Mouse (Mus musculus) stomach, embryonic 14.5 days (tissue): ENCODE data around the gene Tuba3b. TPM values are rescaled to one million over a fixed set of nuclear protein-coding genes. Genes with fewer than 3 reads are reported as not detected.

Experiments used
- ATAC-seq: fragments of 200-750 bp; cut with Nextera tagmentation; 2 replicates; pipeline ENCODE4 v1.8.0; 2017; ENCODE audit warnings: low read depth, moderate TSS enrichment; ENCODE audit not compliant: insufficient number of reproducible peaks, insufficient read depth, low FRiP score
- H3K27ac ChIP-seq: fragments of 300-500 bp; sonication (generic); 2 replicates; pipeline ENCODE4 v1.5.1; 2014; ENCODE audit warnings: mild to moderate bottlenecking, low read length, moderate library complexity, mixed read lengths
- H3K27me3 ChIP-seq: fragments of 300-500 bp; sonication (generic); 2 replicates; pipeline ENCODE4 v1.6.1; 2014; ENCODE audit warnings: low read length, control low read depth, mixed read lengths; ENCODE audit not compliant: control insufficient read depth, insufficient read depth
- H3K36me3 ChIP-seq: fragments of 300-500 bp; sonication (generic); 2 replicates; pipeline ENCODE4 v1.6.1; 2014; ENCODE audit warnings: mild to moderate bottlenecking, control low read depth, low read length, moderate library complexity, mixed read lengths; ENCODE audit not compliant: control insufficient read depth, insufficient read depth
- H3K4me1 ChIP-seq: fragments of 300-500 bp; sonication (generic); 2 replicates; pipeline ENCODE4 v1.6.1; 2014; ENCODE audit warnings: low read length, control low read depth, mixed read lengths; ENCODE audit not compliant: control insufficient read depth, insufficient read depth
- H3K4me2 ChIP-seq: fragments of 300-500 bp; sonication (generic); replicated peaks from 2 replicates; pipeline ENCODE4 v1.6.1; 2014; ENCODE audit warnings: low read depth, low read length, control low read depth
- H3K4me3 ChIP-seq: fragments of 300-500 bp; sonication (generic); 2 replicates; pipeline ENCODE4 v1.5.1; 2014; ENCODE audit warnings: low read depth, low read length, control low read depth
- H3K9ac ChIP-seq: fragments of 300-500 bp; sonication (generic); replicated peaks from 2 replicates; pipeline ENCODE4 v1.6.1; 2014; ENCODE audit warnings: low read depth, mild to moderate bottlenecking, control low read depth, low read length, moderate library complexity, mixed read lengths
- H3K9me3 ChIP-seq: fragments of 300-500 bp; sonication (generic); 2 replicates; pipeline ENCODE4 v1.6.1; 2016; ENCODE audit warnings: low read depth, low read length, control low read depth; ENCODE audit not compliant: control insufficient read depth
- WGBS: fragments of 180-500 bp; shearing (Covaris S2); extraction: QIAGEN DNeasy Blood & Tissue Kit; methylation state at CpG from one replicate; pipeline ENCODE4 v1.1.7; 2014; 5-methylcytosine and 5-hydroxymethylcytosine counted together
- polyA plus RNA-seq: library from polyadenylated mRNA; unstranded; fragments of >200 nt; fragmentation: Nextera tagmentation; extraction: Ambion mirVana; gene quantifications from 2 replicates; pipeline ENCODE4 v1.2.1, GENCODE M21; 2014

Gene Tuba3b
- polyA plus RNA-seq, 1 experiment from 2014 or later: not detected

DNA sequence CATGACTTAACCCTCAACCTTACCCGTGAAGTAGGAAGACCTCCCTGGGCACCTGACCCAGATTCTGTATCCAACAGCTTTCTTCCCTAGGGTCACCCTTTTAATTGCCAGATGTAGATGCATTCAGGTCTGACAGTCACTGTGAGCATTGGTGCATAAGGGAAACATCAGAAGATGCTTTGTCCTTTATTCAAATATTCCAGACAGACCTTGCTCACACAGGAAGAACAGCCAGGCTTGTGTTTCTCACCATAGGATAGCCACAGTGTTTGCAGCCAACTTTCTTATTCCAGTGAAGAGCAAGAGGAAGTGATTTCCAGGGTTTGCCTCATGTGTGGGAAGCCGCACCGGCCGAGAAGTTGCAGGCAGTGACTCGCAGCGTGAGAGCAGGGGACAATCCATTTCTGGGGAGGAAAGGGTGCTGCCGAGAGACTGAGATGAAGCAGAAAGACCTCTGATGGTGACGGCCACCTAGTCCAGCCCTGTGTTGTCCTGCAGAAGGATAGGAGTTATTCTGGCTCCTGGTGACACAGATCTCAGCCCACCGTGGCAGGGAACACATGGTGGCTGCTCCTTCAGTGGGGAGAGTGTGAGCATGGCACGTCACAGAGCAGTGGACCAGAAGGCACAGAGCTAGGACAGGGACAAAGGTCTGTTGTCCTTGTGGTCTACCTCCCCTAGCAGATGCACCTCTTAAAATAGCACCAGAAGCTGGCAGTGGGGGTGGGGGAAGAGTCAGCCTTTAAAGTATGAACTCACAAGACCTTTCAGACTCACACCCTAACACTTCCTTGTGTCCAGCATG is 34.0 kb upstream of the Tuba3b start:
- Histone ChIP-seq H3K9me3 (no peaks in the 10 kb centered on the region), H3K4me3 (no peak overlapping the region), H3K27ac (no peak overlapping the region), H3K9ac (no peak overlapping the region), H3K4me1 (0 out of 2 replicates have a peak, but pooled peaks cover 2% of the 10 kb centered on the region), H3K4me2 (no peak overlapping the region), H3K36me3 (no peaks in the 10 kb centered on the region), H3K27me3 (no peaks in the 10 kb centered on the region)
- 73% methylated on average over 10 of the region's 10 CpGs for WGBS
- no peak for ATAC-seq

DNA sequence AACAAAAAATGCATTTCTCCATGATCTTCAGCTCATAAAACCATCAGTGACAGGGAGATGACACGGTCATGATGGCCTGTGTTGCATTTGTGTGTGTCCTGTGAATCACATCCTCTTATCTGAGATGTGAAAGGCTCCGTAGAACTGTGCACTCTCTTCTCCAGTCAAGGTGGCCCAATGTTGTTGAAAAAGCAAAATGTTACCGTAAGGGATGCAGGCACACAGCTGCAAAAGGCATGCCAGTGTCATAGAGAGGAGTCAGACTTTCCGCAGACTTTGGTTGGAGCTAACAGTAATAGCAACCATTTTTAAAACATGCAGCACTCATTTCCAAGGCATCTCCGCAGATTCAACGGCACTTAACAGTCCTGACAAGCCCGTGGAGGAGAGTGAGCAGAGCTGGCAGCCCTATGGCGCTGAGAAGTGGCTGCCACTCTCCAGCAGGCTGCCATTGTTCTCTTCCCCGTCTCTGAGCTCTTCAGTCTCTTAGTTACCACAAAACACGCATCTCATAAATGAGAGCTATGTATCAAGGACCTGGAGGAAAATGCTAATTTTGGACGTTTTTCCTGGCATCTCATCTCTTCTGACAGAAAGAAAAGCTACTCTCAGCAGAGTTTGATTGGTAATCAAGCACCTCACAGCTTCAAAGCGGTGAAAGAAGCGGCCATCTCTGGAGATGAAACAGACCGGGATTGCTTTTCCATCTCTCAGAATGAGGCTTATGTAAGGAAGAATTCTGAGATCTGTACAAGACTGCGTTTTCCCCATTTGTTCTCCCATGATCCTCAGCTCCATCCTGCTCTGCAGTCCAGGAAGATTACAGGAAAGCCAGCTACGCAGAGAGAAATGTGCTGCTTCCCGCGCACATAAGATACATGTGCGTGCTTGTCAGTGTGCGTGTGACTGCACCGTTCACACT is 30.2 kb upstream of the Tuba3b start:
- H3K27ac ChIP-seq: no peak overlapping the region
- 0 out of 2 replicates have a peak, but pooled peaks cover 1% of the 10 kb centered on the region for H3K4me1 ChIP-seq
- no peak overlapping the region for H3K4me2 ChIP-seq
- H3K9me3 ChIP-seq: no peaks in the 10 kb centered on the region
- H3K4me3 ChIP-seq: no peak overlapping the region
- ATAC-seq: no peak
- H3K36me3 ChIP-seq: no peaks in the 10 kb centered on the region
- no peaks in the 10 kb centered on the region for H3K27me3 ChIP-seq
- no peak overlapping the region for H3K9ac ChIP-seq
- 84% methylated on average over 21 of the region's 21 CpGs for whole genome bisulfite sequencing

GRCm38 (mm10) chr6:145590501-145591293 is 24.9 kb upstream of the Tuba3b start:
- H3K36me3 ChIP-seq: no peaks in the 10 kb centered on the region
- no peak overlapping the region for H3K4me2 ChIP-seq
- H3K4me3 ChIP-seq: no peak overlapping the region
- no peak for ATAC-seq
- no peaks in the 10 kb centered on the region for H3K9me3 ChIP-seq
- WGBS: 60% methylated on average over 11 of the region's 11 CpGs
- no peak overlapping the region for H3K27ac ChIP-seq
- H3K4me1 ChIP-seq: peaks cover 34% of the 10 kb centered on the region
- H3K9ac ChIP-seq: no peak overlapping the region
- H3K27me3 ChIP-seq: no peaks in the 10 kb centered on the region

DNA sequence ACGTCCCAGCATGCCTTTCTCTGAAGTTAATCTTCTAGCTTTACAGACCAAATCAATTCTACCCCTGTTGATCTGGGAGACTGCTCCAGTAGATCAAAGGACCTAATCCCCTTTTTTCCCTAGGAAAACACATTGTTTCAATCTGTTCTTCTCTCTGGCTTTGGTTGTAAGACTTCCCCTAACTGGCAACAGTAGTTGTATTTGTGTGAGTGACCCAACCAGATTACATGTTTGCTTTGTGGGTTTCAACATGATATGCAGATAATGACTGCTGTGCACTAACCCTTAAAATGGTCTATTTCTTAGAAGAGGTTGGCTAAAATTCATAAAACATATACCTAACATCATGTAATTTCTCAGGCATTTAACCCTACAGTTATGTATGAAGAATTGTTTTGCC is 24.0 kb upstream of the Tuba3b start:
- H3K27me3 ChIP-seq: no peaks in the 10 kb centered on the region
- H3K4me2 ChIP-seq: no peak overlapping the region
- no peaks in the 10 kb centered on the region for H3K9me3 ChIP-seq
- H3K4me1 ChIP-seq: peaks cover 37% of the 10 kb centered on the region
- H3K4me3 ChIP-seq: no peak overlapping the region
- H3K27ac ChIP-seq: no peak overlapping the region
- no peak overlapping the region for H3K9ac ChIP-seq
- H3K36me3 ChIP-seq: no peaks in the 10 kb centered on the region
- 55% methylated on average over 1 of the region's 1 CpGs for WGBS
- ATAC-seq: no peak

GRCm38 (mm10) chr6:145592036-145592435 is 23.5 kb upstream of the Tuba3b start:
- peaks cover 37% of the 10 kb centered on the region for H3K4me1 ChIP-seq
- peak overlapping the region; percentile 69 for H3K27ac ChIP-seq
- no peaks in the 10 kb centered on the region for H3K9me3 ChIP-seq
- H3K9ac ChIP-seq: no peak overlapping the region
- H3K4me3 ChIP-seq: no peak overlapping the region
- 46% methylated on average over 6 of the region's 6 CpGs for WGBS
- H3K27me3 ChIP-seq: no peaks in the 10 kb centered on the region
- no peak for ATAC-seq
- no peak overlapping the region for H3K4me2 ChIP-seq
- H3K36me3 ChIP-seq: no peaks in the 10 kb centered on the region

DNA sequence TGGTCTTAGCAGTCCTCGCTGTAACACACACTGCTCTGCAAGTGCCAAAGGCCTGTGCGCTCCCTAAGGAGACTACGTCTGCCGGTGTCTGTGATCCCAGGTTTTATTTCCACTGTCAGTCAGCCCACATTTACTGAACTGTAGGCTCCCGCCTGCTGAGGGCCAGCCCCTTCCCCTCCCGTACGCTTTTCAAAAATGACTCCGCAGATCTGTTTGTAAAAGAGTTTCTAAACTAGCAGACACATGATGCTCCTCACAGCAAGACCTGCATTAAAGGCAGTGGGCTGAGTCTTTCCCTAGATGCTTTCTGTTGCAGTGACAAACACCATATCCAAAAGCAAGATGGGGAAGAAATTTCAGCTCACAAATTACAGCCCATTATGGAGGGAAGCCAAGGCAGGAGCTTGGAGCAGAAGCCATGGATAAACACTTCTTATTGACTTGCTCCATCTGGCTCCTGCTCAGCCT is 23.0 kb upstream of the Tuba3b start:
- Histone ChIP-seq H3K27ac (peak overlapping the region; percentile 69), H3K36me3 (no peaks in the 10 kb centered on the region), H3K9me3 (no peaks in the 10 kb centered on the region), H3K9ac (no peak overlapping the region), H3K27me3 (no peaks in the 10 kb centered on the region), H3K4me2 (no peak overlapping the region), H3K4me3 (no peak overlapping the region), H3K4me1 (peaks cover 37% of the 10 kb centered on the region)
- WGBS: 25% methylated on average over 8 of the region's 8 CpGs
- ATAC-seq: no peak

DNA sequence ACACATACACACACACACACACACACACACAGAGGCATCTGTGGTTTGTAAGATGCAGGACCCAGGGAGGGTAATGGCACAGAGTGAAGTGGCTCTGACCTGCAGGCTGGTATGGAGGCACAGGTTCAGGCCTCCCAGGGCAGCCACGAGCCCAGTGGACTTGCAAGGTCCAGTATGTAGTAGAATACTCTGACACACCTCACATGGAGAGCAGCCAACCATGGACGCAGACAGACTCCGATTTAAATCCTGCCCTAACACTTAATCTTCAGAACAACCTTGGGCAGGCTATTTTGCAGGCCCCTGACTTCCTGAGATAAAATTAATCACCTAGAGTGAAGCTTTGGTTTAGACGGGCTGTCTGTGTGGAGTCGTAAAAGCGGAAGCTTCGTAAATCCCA is 21.6 kb upstream of the Tuba3b start:
- Histone ChIP-seq H3K27me3 (no peaks in the 10 kb centered on the region), H3K36me3 (no peaks in the 10 kb centered on the region), H3K9me3 (no peaks in the 10 kb centered on the region), H3K4me3 (no peak overlapping the region), H3K4me1 (peaks cover 37% of the 10 kb centered on the region), H3K4me2 (no peak overlapping the region), H3K27ac (no peak overlapping the region), H3K9ac (no peak overlapping the region)
- WGBS: 37% methylated on average over 7 of the region's 7 CpGs
- ATAC-seq: no peak

DNA sequence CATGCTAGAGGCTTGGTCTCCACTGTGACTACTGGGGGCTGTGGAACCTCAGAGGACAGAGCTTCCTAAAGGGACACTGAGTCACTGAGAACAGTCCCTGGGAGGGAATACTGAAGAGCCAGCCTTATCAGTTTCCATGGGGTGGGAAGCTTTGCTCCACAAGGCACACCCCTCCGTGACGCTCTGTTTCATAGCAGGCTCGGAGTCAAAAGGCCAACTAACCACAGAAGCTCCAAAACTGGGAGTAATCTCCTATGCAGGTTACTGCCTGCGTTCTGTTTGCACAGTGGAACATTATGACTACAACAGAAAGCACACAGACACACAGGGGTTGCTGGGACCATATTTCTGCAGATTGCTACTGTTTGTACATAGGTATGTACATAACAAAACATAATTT is 19.7 kb upstream of the Tuba3b start:
- Histone ChIP-seq H3K27ac (peak overlapping the region; percentile 58; the same call in 1 of the 2 replicates), H3K4me2 (no peak overlapping the region), H3K4me3 (no peak overlapping the region), H3K9me3 (no peaks in the 10 kb centered on the region), H3K4me1 (peaks cover 30% of the 10 kb centered on the region), H3K36me3 (no peaks in the 10 kb centered on the region), H3K9ac (no peak overlapping the region), H3K27me3 (no peaks in the 10 kb centered on the region)
- peak; percentile 43; the same call in 1 of the 2 replicates for ATAC-seq
- WGBS: 48% methylated on average over 4 of the region's 4 CpGs
